Mouse (Mus musculus) kidney, adult 8-10 months (tissue): ENCODE results near the gene Pacsin2.
"Not testable (repeated sequence)": the region's sequence is repeated elsewhere in the genome, so short reads cannot be mapped to it uniquely, and the experiment has no call there.

Experiments
- DNase-seq, 2 experiments: peaks; one replicate each; pipeline ENCODE4 v3.0.0; 2022

Pacsin2 gene

DNA sequence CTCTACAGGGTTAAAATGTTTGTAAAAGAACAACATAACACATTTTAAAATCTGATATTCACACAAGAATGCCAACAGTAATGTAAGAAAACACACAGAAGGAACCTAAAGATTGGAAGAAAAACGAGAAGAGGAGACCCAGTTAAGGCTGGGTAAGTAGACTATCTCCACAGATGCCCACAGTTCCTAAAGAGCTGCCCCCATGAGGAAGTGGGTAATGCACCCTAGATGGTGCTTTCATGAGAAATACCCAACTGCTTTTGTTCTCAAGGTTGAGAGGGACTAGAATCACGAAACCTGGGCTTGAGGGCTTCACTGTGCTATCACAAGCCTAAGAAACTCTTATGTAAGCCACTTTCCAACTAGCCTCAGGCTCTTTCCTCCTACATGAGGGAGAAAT is 44.8 kb downstream of the Pacsin2 start:
- no peak for DNase-seq

DNA sequence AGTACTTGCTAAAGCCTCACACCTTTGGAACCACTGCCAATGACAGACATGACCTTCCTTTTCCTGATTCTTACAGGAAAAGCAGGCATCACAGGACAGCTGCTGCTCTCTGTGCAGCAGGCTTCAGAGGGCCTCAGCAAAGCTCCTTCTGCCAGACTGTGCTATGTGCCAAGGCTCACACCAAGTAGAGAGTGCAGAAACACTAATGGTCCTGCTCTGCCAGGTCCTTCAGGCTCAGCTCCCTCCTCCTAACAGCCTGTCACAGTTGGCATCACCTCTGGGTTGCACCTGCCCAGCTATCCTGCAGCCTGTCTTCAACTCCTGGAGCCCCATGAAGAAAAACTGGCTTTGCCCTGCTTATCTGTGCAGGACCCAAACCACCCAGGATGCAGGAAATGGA is 45.7 kb downstream of the Pacsin2 start:
- no peak for DNase-seq

DNA sequence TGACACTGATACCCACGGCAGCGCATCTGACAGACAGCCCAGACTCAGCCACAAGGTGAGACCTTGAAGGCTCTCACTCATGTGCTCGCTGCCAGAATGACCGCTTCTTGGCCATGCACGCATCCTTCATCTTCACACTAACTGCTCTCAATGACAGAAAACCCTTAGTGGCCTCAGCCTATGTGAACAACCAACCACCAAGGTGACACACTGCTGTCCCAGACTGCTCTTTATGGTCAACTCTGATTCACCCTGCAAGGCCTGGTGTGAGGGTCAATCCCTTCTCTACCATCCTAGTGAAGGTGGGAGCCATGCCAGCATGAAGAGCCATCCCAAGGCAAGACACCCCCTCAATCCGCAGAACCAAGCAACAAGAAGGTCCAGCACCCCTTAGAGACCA is 46.5 kb downstream of the Pacsin2 start:
- DNase-seq: no peak

DNA sequence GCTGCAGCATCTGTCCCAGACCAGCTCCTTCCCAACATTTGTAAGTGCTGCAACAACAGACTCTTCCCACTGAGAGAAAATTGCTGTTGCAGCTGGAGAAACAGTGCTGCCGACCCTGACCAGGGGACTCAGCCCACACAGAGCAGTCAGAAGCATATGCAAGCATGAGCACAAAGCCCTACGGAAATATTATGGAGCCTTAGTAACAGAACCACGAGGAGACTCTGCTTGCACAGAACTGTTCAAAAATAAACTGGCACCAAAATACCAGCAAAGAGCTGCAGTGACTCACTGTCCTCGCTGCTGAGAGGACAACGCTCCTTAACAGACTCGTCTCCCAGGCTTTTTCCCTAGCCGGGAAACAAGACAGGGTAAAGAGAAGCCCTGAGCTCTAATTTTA is 47.0 kb downstream of the Pacsin2 start:
- no peak for DNase-seq

DNA sequence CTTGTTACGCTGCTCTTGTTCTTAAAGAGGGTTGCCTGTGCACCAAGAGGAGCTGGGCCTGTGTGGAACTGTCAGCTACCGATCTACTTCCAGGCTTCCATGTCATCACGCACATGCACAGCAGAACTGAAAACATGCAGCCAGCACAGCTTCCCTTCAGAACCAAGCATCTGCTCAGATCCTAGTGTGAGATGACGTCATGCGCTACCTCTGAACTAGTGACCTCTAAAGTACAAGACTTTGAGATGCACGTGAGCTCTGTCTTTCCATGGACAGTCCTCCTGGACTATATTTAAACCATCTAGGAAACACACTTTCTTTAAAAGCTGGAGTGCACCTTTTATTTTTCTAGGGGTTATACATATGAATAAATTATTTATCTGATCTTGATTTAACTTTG is 49.0 kb downstream of the Pacsin2 start:
- peak in 1 of 2 experiments; percentile 38 for DNase-seq

DNA sequence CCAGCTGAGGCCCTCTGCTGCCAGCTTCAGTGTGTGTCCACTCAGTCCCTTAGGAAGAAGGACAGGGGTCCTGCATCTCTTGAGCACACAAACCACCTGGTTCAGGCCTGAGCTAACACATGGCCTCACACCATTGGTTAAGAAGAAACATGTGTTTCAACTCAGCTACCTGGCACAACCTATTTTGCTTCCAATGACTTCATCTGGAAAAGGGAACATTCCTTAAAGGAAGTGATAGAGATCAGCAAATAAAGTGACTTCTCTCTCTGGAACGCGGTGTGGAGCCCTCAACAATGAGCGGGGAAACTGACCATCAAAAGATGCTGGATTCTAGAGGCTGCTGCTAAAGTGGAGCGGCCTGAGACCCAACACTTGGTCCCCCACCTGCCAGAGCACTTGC is 52.8 kb downstream of the Pacsin2 start:
- DNase-seq: no peak

DNA sequence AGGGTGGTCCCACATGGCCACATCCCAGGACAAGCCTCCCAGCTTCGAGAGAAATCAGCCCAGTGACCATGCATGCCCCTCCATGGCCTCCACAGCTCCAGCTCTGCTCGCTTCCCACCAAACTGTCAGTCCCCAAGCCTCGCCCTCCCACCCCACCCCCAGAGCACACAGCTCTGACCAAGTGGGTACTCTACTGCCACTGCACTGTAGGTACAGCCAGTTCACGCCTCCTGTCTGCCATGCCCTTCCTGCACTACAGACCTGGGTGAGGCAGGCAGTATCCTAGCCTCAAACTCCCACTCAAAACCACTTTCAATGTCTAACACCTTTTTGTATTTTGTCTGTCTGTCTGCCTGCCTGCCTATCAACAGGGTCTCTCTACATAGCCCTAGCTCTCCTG is 53.7 kb downstream of the Pacsin2 start:
- DNase-seq: no peak

DNA sequence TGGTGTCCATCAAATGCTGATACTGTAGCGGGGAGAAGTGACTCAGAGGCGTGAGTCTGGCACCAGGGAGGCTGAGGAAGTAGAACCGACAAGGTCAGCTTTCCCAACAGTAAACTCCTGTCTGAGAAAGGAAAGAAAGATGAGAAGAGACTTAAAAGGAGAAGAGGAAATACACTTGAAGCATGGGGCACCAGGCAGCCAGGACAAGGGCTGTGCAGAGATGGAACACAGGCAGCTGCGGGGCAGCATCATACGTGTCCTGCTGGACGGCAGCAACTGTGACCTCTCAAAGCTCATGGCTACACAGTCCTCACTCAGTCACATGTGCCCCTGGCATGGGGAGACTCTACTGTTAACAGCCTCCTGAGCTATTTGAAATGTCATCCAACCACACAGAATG is 54.1 kb downstream of the Pacsin2 start:
- no peak for DNase-seq

DNA sequence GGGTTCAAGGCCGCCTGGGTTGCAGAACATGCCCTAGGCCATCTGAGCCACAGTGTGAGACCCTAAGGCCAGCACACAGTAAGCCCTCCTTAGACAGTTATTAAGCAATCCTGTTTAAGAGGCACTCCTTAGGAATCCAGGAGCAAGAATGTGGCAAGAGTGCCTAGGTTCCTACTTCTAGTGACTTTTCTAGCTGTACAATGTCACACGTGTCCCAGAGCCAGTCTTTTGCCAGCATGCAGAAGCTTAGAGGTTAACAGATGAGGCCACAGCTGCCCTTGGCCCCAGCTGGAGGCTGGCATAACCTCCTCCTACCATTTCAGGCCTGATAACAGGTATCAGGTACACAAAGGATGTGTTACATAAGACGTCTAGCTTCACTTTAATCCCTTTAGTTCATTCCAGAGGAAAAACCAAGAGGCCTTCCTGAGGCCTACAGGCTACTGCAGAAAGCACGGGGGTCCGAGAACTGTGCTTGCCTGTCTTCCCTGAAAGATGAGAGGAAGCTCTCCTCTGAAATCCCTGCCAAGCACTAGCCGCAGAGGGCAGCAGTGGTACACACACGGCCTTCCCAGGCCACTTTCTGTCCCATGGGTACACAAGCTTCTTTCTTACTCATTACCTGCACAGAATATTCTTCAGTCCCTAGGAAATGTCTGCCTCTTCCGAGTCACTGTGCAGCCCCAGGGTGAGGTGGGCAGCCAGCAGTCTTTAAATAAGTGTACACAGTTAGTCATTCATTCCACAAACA is 55.5 kb downstream of the Pacsin2 start:
- no peak for DNase-seq

DNA sequence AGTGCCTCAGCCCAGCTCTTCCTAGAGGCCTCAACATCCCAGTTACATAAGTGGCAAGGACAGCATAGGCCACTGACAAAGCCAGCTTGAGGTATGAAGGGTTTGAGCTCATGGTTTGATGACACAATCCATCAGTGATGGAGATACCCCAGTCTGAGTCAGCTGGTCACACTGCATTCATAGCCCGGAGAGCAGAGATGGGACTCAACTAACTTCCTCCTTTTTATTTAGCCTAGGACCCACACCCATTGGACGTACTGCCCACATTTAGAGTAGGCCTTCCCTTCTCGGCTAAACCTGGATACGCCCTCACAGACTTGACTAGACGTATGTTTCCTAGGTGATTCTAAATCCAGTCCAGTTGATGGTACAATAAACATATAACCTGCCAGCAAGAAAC is 56.2 kb downstream of the Pacsin2 start:
- DNase-seq: no peak

DNA sequence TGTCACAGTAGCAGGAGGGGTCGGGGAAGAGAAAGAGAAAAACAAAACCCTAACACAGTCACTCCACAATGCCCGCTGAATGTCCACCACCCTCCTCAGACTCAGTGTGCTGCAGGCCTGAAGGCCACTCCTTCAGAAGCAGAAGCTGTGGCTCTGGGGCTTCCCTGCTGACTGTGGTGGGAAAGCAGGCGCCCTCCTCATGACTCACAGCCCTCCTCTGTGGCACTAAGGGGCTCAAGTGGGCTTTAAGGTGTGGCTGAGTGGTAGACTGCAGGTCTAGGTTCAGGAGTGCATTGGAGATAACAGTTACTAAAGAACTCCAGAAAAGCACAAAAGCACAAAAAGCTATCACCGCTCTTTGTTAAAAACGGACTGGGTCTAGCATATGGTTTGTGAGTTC is 56.9 kb downstream of the Pacsin2 start:
- DNase-seq: no peak

DNA sequence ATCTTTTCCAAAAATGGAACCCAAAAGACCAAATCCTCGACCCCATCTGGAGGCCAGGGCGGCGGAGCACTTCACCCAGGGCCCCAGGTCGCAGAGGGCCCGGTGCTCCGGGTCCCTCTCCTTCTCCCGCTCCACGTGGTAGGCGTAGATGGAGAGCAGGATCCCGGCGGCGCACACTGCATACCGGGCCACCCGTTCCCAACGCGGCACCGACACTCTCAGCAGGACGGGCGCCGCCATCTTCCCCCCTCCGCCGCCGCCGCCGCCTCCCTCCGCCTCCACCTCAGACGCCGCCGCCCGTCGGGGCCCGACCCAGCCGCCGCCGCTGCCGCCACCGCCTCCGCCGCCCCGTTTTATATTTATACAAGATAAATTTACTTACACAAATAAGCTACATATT is 58.5 kb downstream of the Pacsin2 start:
- not testable (repeated sequence) for DNase-seq

DNA sequence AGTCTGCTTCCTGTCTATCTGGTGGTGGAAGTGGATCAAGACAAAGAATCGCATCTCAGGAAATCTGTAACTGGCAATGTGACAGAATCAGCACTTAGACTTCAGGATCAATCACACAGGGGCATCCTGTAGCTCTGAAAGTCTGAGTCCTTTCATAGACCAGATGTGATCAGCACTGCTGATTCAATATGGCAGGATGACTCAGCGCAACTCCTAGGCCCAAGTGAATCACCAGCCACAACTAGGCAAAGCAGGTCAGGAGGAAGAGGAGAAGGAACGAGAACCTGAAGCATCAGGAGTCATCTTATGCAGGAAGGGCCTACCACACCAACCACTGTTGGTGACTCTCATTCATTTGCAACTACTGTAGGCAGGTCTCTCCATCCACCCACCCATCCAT is 60.4 kb downstream of the Pacsin2 start:
- no peak for DNase-seq

DNA sequence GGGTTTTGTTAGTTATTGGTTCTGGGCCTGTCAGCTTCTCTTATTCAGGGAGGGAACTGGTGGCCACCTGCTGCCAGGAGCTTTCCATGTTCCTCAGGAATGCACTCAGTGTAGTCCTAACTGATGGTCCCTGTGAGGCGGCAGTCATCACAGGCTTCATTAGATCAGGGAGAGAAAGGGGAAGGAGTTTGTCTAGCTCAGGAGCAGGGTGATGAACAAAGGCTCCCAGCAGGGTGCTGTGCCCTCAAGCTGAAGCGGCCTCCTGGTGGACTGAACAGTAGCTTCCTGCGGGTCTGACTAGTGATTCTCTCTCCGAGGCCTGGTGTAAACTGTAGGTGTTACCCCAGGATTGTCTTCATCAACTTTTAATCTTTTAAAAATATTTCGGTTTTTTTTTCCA is 61.4 kb downstream of the Pacsin2 start:
- no peak for DNase-seq

DNA sequence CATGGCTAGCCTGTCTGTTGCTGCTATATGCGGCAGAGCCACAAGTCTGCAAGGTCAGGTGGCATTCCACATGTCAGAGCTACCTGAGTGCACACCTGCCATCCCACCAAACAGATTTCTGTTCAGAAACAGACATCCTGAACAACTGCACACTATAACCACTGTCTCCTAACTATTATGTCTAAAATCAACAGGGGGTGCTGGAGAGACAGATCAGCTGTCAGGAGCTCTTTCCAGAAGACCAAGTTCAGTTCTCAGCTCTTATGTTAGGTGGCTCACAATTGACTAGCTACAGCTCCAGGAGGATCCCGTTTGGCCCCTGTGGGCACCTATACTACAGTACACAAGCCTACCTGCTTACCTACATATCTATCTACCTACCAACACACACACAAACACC is 71.7 kb downstream of the Pacsin2 start:
- DNase-seq: no peak

DNA sequence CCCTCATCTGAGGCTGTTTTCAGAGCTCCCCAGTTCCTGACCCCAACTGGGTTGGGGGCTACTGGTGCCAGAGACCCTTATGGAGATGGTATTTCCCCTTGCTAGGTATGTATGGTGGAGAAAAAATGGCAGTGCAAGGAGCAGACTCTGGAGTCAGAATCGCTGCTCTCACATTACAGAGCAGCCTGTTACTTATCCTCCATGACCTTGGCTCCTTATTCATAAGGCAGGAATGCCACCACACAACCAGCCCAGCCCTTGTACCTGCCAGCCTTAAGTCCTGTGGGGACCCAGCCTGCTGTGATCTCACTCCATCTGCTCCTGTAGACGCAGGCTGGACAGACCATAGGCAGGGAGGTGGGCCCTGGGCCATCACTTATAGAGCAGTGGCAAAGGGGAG is 76.5 kb downstream of the Pacsin2 start:
- DNase-seq: no peak

DNA sequence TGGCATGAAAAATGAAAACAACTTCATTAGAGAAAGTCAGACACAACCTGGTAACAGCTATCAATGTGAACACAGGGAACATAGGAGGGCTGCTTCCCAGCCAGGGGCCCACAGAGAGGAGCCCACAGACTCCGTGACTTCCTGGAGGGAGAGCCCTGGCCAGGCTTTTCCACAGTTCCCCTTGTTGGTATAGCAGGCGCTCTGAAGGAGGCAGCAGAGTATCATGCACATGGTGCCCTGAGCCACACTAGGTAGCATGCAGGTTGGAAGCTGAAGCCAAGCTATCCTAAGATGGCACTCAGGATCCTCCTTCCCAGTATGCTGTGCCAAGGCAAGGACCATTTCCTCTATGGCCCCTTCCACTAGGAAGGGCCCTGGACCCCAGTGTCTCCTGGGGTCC is 80.8 kb downstream of the Pacsin2 start:
- DNase-seq: no peak

DNA sequence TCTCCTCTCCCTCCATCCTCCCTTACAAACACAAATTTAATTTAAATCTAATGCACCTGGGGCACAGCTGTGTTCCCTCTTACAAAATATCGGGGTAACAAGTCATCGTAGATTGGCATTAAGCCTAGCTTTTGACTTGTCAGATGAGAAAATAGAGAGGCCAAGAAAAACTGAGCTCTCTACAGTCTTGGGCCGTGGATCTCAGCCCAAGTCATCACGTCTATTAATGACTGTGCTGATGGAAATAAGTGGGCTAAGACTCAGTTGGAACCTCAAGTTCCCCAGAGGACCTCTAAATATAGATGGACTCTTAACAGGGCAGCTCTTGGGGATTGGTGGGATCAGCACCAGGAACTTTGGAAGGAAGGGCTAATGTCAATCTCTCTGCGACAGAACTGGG is 81.3 kb downstream of the Pacsin2 start:
- no peak for DNase-seq

DNA sequence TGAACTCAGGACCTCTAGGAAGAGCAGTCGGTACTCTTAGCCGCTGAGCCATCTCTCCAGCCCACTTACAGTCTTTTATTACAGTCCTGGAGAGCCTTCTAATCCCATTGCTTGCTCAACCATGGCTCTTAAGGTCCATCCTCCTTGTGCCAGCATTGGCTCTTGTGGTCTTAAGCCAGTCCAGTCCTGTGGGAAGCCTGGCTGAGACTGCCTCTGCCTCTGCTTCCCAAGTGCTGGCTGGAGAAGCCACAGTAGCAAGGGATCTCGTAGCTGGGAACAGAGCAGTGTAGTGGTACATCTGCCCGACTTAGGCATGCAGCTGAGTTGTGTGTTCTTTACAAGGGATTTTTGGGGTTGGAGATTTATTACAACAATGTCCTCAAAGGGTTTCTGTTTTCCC is 81.9 kb downstream of the Pacsin2 start:
- no peak for DNase-seq

DNA sequence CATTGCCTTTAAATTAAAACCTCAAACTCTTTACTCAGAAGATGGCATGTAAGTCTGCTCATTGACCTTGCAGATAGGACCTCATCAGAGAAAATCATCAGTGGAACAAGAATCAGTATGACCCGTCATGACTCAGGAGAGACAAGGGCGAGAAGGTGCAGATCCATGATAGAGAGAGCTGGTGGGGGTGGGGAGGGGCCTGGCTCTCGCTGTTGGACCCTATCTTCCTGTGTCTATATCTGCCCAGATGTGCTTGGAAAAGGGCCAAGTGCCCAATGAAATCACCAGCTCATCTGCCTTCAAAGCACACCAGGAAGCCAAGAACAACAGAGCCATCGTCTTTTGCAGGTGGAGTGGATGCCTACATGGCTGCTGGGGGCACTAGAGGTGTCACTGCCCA is 87.3 kb downstream of the Pacsin2 start:
- DNase-seq: no peak

DNA sequence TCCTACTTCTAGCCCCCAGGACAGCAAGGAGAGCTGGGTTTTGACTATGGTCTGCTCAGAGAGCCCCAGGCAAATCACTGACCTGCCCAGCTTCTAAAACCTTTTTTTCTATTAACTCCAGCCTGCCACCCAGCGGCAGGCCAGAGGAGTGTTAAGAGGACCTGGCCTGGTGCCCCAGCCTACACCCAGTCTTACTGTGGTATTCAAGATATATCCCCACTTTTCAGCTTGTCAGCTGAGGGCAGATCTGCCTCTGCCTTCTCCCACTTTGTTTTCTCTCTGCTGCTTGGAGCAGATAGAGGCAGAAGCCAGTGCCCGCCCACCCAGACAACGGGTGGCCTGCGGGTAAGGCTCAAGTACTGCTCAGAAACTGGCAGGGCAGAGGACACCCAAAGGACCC is 89.3 kb downstream of the Pacsin2 start:
- DNase-seq: peak; percentile 47 to 65

DNA sequence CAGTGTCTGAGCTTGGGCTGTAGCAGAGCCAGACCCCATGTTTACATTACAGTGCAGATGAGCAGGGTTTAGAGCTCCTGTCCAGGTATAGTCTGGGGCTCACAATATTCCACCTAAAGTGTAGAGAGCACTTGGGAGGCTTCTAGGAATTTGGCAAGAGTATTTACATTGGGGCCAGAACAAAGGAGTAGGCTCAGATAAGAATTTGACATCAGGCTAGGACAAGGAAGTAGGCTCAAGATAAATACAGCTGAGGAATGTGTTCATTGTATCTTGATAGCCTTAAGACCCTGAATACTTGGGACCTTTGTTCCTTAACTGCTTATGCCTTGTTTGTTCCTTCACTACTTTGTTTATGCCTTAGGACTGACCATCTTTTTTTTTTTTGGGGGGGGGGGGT is 90.3 kb downstream of the Pacsin2 start:
- no peak for DNase-seq

DNA sequence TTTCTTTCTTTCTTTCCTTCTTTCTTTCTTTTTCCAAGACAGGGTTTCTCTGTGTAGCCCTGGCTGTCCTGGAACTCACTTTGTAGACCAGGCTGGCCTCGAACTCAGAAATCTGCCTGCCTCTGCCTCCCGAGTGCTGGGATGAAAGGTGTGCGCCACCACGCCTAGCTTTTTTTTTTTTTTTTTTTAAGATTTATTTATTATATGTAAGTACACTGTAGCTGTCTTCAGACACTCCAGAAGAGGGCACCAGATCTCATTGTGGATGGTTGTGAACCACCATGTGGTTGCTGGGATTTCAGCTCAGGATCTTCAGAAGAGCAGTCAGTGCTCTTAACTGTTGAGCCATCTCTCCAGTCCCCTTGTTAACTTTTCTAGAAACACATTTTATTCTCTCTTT is 95.7 kb downstream of the Pacsin2 start:
- not testable (repeated sequence) for DNase-seq

DNA sequence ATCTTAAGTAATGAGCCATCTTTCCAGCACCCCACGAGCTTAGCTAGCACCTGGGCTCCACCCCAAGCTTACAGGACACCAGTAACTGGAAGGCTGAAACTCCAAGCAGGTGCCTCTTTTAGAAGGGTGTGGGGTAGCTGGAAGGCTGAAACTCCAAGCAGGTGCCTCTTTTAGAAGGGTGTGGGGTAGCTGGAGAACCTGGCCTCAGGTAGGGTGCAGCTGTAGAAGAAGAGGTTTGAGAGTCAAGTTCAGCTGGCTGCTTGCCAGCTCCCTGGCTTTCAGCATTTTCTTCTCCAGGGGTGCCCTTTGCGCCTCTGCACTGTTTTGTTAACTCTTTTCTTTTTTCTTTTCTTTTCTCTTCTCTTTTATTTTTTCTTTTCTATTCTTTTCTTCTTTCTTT is 96.1 kb downstream of the Pacsin2 start:
- peak in 1 of 2 experiments; percentile 64 for DNase-seq

DNA sequence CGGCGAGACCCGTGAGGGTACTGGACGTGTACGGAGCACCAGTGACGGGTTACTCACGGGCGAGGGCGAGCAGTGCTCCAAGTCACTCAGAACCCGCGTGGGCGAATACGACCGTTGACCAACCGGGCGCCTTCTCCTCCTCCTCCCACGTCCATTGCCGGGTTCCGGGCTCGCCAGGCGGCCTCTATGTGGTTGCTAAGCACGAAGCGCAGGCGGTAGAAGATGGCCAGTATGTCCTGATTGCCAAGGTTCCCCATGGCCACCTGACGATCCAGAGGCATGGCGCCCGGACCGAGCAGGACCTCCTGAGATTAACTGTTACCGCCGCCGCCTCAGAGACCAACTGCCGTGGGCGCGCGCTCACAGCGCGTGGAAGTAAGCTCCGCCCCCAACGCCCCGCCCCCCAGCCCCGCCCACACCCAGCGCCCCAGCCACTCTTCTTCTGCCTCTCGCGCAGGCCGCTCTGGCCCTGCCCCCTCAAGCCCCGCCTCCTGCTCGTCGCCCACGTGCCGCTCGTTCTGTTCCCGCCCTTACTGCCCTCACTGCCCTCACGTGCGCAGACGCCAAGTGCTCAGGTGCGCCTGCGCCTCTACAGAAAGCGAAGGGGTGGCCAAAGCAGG is 97.4 kb downstream of the Pacsin2 start:
- DNase-seq: peak; percentile 89 to 91
